ENCODE assay signal across 7 mouse cellular contexts in the genomic region with DNA sequence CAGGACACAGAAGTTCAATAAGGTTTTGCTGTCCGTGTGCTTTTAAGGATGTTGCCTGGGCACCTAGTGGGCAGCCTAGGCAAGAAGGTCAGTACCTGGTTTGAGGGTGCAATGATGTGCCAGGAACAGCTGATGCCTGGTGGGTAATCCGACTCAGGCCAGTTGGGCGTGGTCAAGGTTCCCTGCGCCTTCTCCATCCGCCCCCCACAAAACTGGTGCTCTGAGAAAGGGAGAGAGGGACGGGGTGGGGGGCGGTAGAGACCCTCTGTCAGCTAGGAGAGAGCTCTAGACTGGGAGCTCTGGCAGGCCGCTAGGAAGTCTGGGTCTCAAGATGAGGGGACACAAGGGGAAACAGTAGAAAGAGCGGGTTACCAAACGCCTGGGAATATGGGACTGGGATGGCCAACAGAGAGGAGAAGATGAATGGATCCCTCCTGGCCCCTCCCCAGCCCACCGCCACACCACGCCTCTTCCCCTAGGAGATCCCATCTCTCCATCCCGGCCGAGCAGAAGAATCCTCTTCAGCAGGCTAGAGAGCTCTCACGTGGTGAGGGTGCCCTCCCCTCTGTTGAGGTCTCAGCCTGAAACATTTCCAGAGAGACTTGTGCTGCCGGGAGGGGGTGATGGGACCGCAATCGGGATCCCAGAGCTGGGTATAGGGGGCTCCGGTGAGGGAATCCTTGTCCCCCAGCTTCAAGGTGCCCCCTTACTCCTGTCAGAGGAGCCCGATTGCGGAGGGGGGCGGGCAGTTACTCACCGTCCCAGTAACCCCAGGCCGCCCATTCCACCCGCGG. TPM values are rescaled to one million over a fixed set of nuclear protein-coding genes. Genes with fewer than 3 reads are reported as not detected.
A peak's percentile ranks its signal among the peaks of the same experiment; 100 is the strongest.
DNase-seq lines count a peak whose midpoint lies in the region; ATAC-seq and TF ChIP-seq lines count a peak whose summit lies in the region.

No protein-coding gene starts in this region.

- peak overlapping the region; percentile 46 for H3K4me2 ChIP-seq in kidney, postnatal 0 days (ENCODE audit: low read length)
- H3K4me2 ChIP-seq in embryonic facial prominence, embryonic 14.5 days (ENCODE audit: low read depth, low read length): peak overlapping the region; percentile 62
- H3K4me2 ChIP-seq in hindbrain, embryonic 15.5 days: peak overlapping the region; percentile 37
- peak overlapping the region; percentile 30 for H3K4me2 ChIP-seq in midbrain, postnatal 0 days (ENCODE audit: low read depth, low read length, poor library complexity, severe bottlenecking)

- DNase-seq in kidney, postnatal 0 days (ENCODE audit: low spot score): no peak
- no peak for DNase-seq in kidney, adult 18-20 months
- DNase-seq in embryonic facial prominence, embryonic 14.5 days (ENCODE audit: low spot score): no peak
- DNase-seq in midbrain, postnatal 0 days (ENCODE audit: low spot score): no peak
- no peak for DNase-seq in c-Kit-positive CD71-positive TER-119-positive erythroid progenitor cells, embryonic 14.5 days (ENCODE audit: low spot score)
- no peak for DNase-seq in right cerebral cortex, postnatal 25 days

- 22% methylated on average over 26 of the region's 26 CpGs for WGBS in kidney, postnatal 0 days
- 15% methylated on average over 26 of the region's 26 CpGs for WGBS in embryonic facial prominence, embryonic 14.5 days
- WGBS in hindbrain, embryonic 15.5 days: 14% methylated on average over 26 of the region's 26 CpGs
- WGBS in midbrain, postnatal 0 days: 18% methylated on average over 26 of the region's 26 CpGs

- 0 out of 2 replicates have a peak overlapping the region, but pooled peaks have one; percentile 7 for H3K4me3 ChIP-seq in kidney, postnatal 0 days (replicated peaks; ENCODE audit: low read depth, low read length)
- peak overlapping the region; percentile 32 for H3K4me3 ChIP-seq in embryonic facial prominence, embryonic 14.5 days (ENCODE audit: low read depth, low read length)
- H3K4me3 ChIP-seq in hindbrain, embryonic 15.5 days: peak overlapping the region; percentile 12; the same call in 1 of the 2 replicates
- H3K4me3 ChIP-seq in midbrain, postnatal 0 days (ENCODE audit: low read depth, low read length): peak overlapping the region; percentile 15; the same call in 1 of the 2 replicates

- no peaks in the 10 kb centered on the region for H3K9me3 ChIP-seq in kidney, postnatal 0 days (replicated peaks; ENCODE audit: low read length)
- H3K9me3 ChIP-seq in embryonic facial prominence, embryonic 14.5 days (ENCODE audit: control insufficient read depth, low read length): no peaks in the 10 kb centered on the region
- H3K9me3 ChIP-seq in hindbrain, embryonic 15.5 days: no peaks in the 10 kb centered on the region
- H3K9me3 ChIP-seq in midbrain, postnatal 0 days (ENCODE audit: low read length): no peaks in the 10 kb centered on the region

- peaks cover 21% of the 10 kb centered on the region for H3K4me1 ChIP-seq in kidney, postnatal 0 days (replicated peaks; ENCODE audit: insufficient read depth, low read length)
- peaks cover 51% of the 10 kb centered on the region for H3K4me1 ChIP-seq in embryonic facial prominence, embryonic 14.5 days (ENCODE audit: control insufficient read depth, insufficient read depth, low read length)
- peaks cover 12% of the 10 kb centered on the region for H3K4me1 ChIP-seq in hindbrain, embryonic 15.5 days (replicated peaks)
- H3K4me1 ChIP-seq in midbrain, postnatal 0 days (ENCODE audit: insufficient read depth, low read length): no peaks in the 10 kb centered on the region; the same call in 1 of the 2 replicates

- ATAC-seq in kidney, postnatal 0 days (replicated peaks; ENCODE audit: low FRiP score, low read depth): no peak
- ATAC-seq in embryonic facial prominence, embryonic 14.5 days (ENCODE audit: low read depth): no peak
- ATAC-seq in hindbrain, embryonic 15.5 days (ENCODE audit: low FRiP score, low read depth): no peak; the same call in 1 of the 2 replicates
- ATAC-seq in midbrain, postnatal 0 days (ENCODE audit: low FRiP score): no peak

- H3K27ac ChIP-seq in kidney, postnatal 0 days: no peak overlapping the region
- H3K27ac ChIP-seq in embryonic facial prominence, embryonic 14.5 days (replicated peaks; ENCODE audit: low read depth, low read length): no peak overlapping the region
- H3K27ac ChIP-seq in hindbrain, embryonic 15.5 days (replicated peaks): no peak overlapping the region
- no peak overlapping the region for H3K27ac ChIP-seq in midbrain, postnatal 0 days (ENCODE audit: low read depth, low read length)

- H3K27me3 ChIP-seq in kidney, postnatal 0 days (ENCODE audit: insufficient read depth, low read length): no peaks in the 10 kb centered on the region
- no peaks in the 10 kb centered on the region for H3K27me3 ChIP-seq in embryonic facial prominence, embryonic 14.5 days (replicated peaks; ENCODE audit: control insufficient read depth, insufficient read depth, low read length)
- H3K27me3 ChIP-seq in hindbrain, embryonic 15.5 days: peaks cover 18% of the 10 kb centered on the region
- H3K27me3 ChIP-seq in midbrain, postnatal 0 days (ENCODE audit: insufficient read depth, low read length): peaks cover 8% of the 10 kb centered on the region

- no peaks in the 10 kb centered on the region for H3K36me3 ChIP-seq in kidney, postnatal 0 days (ENCODE audit: insufficient read depth, low read length)
- H3K36me3 ChIP-seq in embryonic facial prominence, embryonic 14.5 days (ENCODE audit: control insufficient read depth, insufficient read depth, low read length): peaks cover 45% of the 10 kb centered on the region
- no peaks in the 10 kb centered on the region for H3K36me3 ChIP-seq in hindbrain, embryonic 15.5 days
- H3K36me3 ChIP-seq in midbrain, postnatal 0 days (ENCODE audit: insufficient read depth, low read length): no peaks in the 10 kb centered on the region

- TF ChIP-seq CTCF in kidney, postnatal 0 days (IDR thresholded peaks at IDR 0.05; ENCODE audit: low read depth): no peak
- no peak for TF ChIP-seq CTCF in midbrain, postnatal 0 days (IDR thresholded peaks at IDR 0.05)

- H3K9ac ChIP-seq in kidney, postnatal 0 days (ENCODE audit: low read depth, low read length): 0 out of 2 replicates have a peak overlapping the region, but pooled peaks have one; percentile 40
- peak overlapping the region; percentile 59 for H3K9ac ChIP-seq in embryonic facial prominence, embryonic 14.5 days (ENCODE audit: low read depth, low read length)
- 0 out of 2 replicates have a peak overlapping the region, but pooled peaks have one; percentile 4 for H3K9ac ChIP-seq in hindbrain, embryonic 15.5 days
- 0 out of 2 replicates have a peak overlapping the region, but pooled peaks have one; percentile 29 for H3K9ac ChIP-seq in midbrain, postnatal 0 days (replicated peaks; ENCODE audit: low read length, poor library complexity, severe bottlenecking)

RNA-seq across cellular contexts. Expression of gene Pcolce, which starts 5.5 kb away (rescaled TPM):
- 120 and 136 TPM in 2 replicates for polyA plus RNA-seq in kidney, postnatal 0 days (2015; fragmentation: Nextera tagmentation; extraction: Ambion mirVana)
- 242 and 292 TPM in 2 replicates for polyA plus RNA-seq in embryonic facial prominence, embryonic 14.5 days (2014; fragmentation: Nextera tagmentation; extraction: Ambion mirVana)
- 16.6 and 19.4 TPM in 2 replicates for polyA plus RNA-seq in hindbrain, embryonic 15.5 days (2015; fragmentation: Nextera tagmentation; extraction: Ambion mirVana)
- total RNA-seq in midbrain, postnatal 0 days (2014; rRNA removed): 18.6 and 19.4 TPM in 2 replicates
- 16.7 and 19.6 TPM in 2 replicates for polyA plus RNA-seq in midbrain, postnatal 0 days (2015; fragmentation: Nextera tagmentation; extraction: Ambion mirVana)

RNA-seq across cellular contexts. Expression of gene Mospd3, which starts 7.2 kb away (rescaled TPM):
- polyA plus RNA-seq in kidney, postnatal 0 days (2015; fragmentation: Nextera tagmentation; extraction: Ambion mirVana): 37.8 and 39.3 TPM in 2 replicates
- 43.0 and 45.6 TPM in 2 replicates for polyA plus RNA-seq in embryonic facial prominence, embryonic 14.5 days (2014; fragmentation: Nextera tagmentation; extraction: Ambion mirVana)
- polyA plus RNA-seq in hindbrain, embryonic 15.5 days (2015; fragmentation: Nextera tagmentation; extraction: Ambion mirVana): 59.7 and 73.5 TPM in 2 replicates
- total RNA-seq in midbrain, postnatal 0 days (2014; rRNA removed): 17.7 and 18.5 TPM in 2 replicates
- 70.5 and 71.3 TPM in 2 replicates for polyA plus RNA-seq in midbrain, postnatal 0 days (2015; fragmentation: Nextera tagmentation; extraction: Ambion mirVana)

RNA-seq across cellular contexts. Expression of gene Fbxo24, which starts 20.7 kb away (rescaled TPM):
- 0.14 and 0.17 TPM in 2 replicates for polyA plus RNA-seq in kidney, postnatal 0 days (2015; fragmentation: Nextera tagmentation; extraction: Ambion mirVana)
- polyA plus RNA-seq in embryonic facial prominence, embryonic 14.5 days (2014; fragmentation: Nextera tagmentation; extraction: Ambion mirVana): 0.10 and 0.25 TPM in 2 replicates
- polyA plus RNA-seq in hindbrain, embryonic 15.5 days (2015; fragmentation: Nextera tagmentation; extraction: Ambion mirVana): 0.12 and 0.31 TPM in 2 replicates
- total RNA-seq in midbrain, postnatal 0 days (2014; rRNA removed): 0.28 TPM in 1 of 2 replicates, not detected in the other
- polyA plus RNA-seq in midbrain, postnatal 0 days (2015; fragmentation: Nextera tagmentation; extraction: Ambion mirVana): 0.09 and 0.10 TPM in 2 replicates

RNA-seq across cellular contexts. Expression of gene Lrch4, which starts 20.9 kb away (rescaled TPM):
- polyA plus RNA-seq in kidney, postnatal 0 days (2015; fragmentation: Nextera tagmentation; extraction: Ambion mirVana): 42.6 and 42.9 TPM in 2 replicates
- 36.5 and 40.1 TPM in 2 replicates for polyA plus RNA-seq in embryonic facial prominence, embryonic 14.5 days (2014; fragmentation: Nextera tagmentation; extraction: Ambion mirVana)
- 17.2 and 18.2 TPM in 2 replicates for polyA plus RNA-seq in hindbrain, embryonic 15.5 days (2015; fragmentation: Nextera tagmentation; extraction: Ambion mirVana)
- 13.1 and 14.5 TPM in 2 replicates for total RNA-seq in midbrain, postnatal 0 days (2014; rRNA removed)
- 13.1 and 15.9 TPM in 2 replicates for polyA plus RNA-seq in midbrain, postnatal 0 days (2015; fragmentation: Nextera tagmentation; extraction: Ambion mirVana)

RNA-seq across cellular contexts. Expression of gene Gm20605, which starts 20.9 kb away (rescaled TPM):
- 5.3 and 6.2 TPM in 2 replicates for polyA plus RNA-seq in kidney, postnatal 0 days (2015; fragmentation: Nextera tagmentation; extraction: Ambion mirVana)
- polyA plus RNA-seq in embryonic facial prominence, embryonic 14.5 days (2014; fragmentation: Nextera tagmentation; extraction: Ambion mirVana): 6.4 and 6.6 TPM in 2 replicates
- polyA plus RNA-seq in hindbrain, embryonic 15.5 days (2015; fragmentation: Nextera tagmentation; extraction: Ambion mirVana): 7.4 and 9.2 TPM in 2 replicates
- total RNA-seq in midbrain, postnatal 0 days (2014; rRNA removed): 0.99 and 4.1 TPM in 2 replicates
- 4.4 and 6.5 TPM in 2 replicates for polyA plus RNA-seq in midbrain, postnatal 0 days (2015; fragmentation: Nextera tagmentation; extraction: Ambion mirVana)

Comparison
In these comparisons a context has a peak if more than half of its experiments do, and no peak if none do; other contexts are left out.
1. H3K9ac ChIP-seq: peak in every context shown above with its lines; median percentile 59 in embryonic facial prominence, embryonic 14.5 days; 40 in kidney, postnatal 0 days; 29 in midbrain, postnatal 0 days; 4 in hindbrain, embryonic 15.5 days.